Mouse (Mus musculus) CD4-positive helper T cell, adult 2 months (primary cell): ENCODE measurements around the gene Shkbp1.

Source experiments
- DNase-seq: peaks from one replicate; pipeline ENCODE4 v3.0.0-alpha.2; 2012; ENCODE audit warnings: low read depth, missing footprints, low spot score

Shkbp1 gene

GRCm38 (mm10) chr7:27333316-27333941, 22.4 kb downstream of the Shkbp1 start:
- peak; percentile 29 for DNase-seq

GRCm38 (mm10) chr7:27332353-27333199, 23.2 kb downstream of the Shkbp1 start:
- DNase-seq, result peak; percentile 86

GRCm38 (mm10) chr7:27331854-27332253, 24.0 kb downstream of the Shkbp1 start:
- no peak for DNase-seq

- DNase-seq, result no peak
Measured at GRCm38 (mm10) chr7:27331541-27331851, 24.3 kb downstream of the Shkbp1 start.

GRCm38 (mm10) chr7:27330709-27331540, 24.9 kb downstream of the Shkbp1 start:
- DNase-seq, result peak; percentile 91

GRCm38 (mm10) chr7:27329981-27330380, 25.8 kb downstream of the Shkbp1 start:
- DNase-seq, result no peak

GRCm38 (mm10) chr7:27329326-27329947, 26.4 kb downstream of the Shkbp1 start:
- DNase-seq, result peak; percentile 88

- DNase-seq, result no peak
Measured at GRCm38 (mm10) chr7:27328648-27329047, 27.2 kb downstream of the Shkbp1 start.

- DNase-seq, result no peak
Measured at GRCm38 (mm10) chr7:27328161-27328560, 27.7 kb downstream of the Shkbp1 start.

GRCm38 (mm10) chr7:27327500-27327899, 28.3 kb downstream of the Shkbp1 start:
- DNase-seq, result no peak

- DNase-seq, result no peak
Measured at GRCm38 (mm10) chr7:27326101-27326880, 29.5 kb downstream of the Shkbp1 start.

GRCm38 (mm10) chr7:27325697-27326096, 30.1 kb downstream of the Shkbp1 start:
- no peak for DNase-seq

- no peak for DNase-seq
Measured at GRCm38 (mm10) chr7:27324928-27325327, 30.9 kb downstream of the Shkbp1 start.

GRCm38 (mm10) chr7:27324161-27324560, 31.7 kb downstream of the Shkbp1 start:
- DNase-seq, result no peak

GRCm38 (mm10) chr7:27323001-27323400, 32.8 kb downstream of the Shkbp1 start:
- no peak for DNase-seq

GRCm38 (mm10) chr7:27322291-27322690, 33.5 kb downstream of the Shkbp1 start:
- DNase-seq, result no peak

- no peak for DNase-seq
Measured at GRCm38 (mm10) chr7:27319411-27319810, 36.4 kb downstream of the Shkbp1 start.

- no peak for DNase-seq
Measured at GRCm38 (mm10) chr7:27315958-27316357, 39.9 kb downstream of the Shkbp1 start.

GRCm38 (mm10) chr7:27314393-27314792, 41.4 kb downstream of the Shkbp1 start:
- no peak for DNase-seq

GRCm38 (mm10) chr7:27311651-27312284, 44.1 kb downstream of the Shkbp1 start:
- no peak for DNase-seq
